Comparison of ENCODE assay signal across 13 mouse cellular contexts in the genomic region with DNA sequence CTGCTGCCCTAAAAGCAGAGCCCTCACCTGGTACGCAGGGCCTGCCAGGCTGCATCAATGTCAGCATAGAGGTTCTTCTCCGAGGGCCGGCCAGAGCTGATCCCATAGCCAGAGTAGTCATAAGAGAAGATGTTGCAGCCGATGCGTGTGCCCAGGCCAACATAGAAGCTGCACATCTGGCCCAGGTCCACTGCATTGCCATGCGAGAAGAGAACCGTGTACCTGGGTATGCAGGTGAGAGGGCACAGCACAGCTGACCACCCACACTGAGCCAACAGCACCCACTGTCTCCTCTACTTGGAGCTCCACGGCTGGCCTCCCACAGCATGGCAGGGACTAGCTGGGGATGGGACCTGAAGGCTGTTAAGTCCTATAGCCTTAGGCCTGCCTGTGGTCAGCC. TPM values are rescaled to one million over a fixed set of nuclear protein-coding genes. Genes with fewer than 3 reads are reported as not detected.
A peak's percentile ranks its signal among the peaks of the same experiment; 100 is the strongest.
DNase-seq lines count a peak whose midpoint lies in the region; ATAC-seq lines count a peak whose summit lies in the region.
"Had no signal": no experiment of that assay in that cellular context is flagged by ENCODE, and none has a peak within 500 bp of the region (broad histone marks: within the 10 kb centered on the region; RNA-seq: fewer than 3 reads in every experiment).

No protein-coding gene starts in this region.

- no peak overlapping the region for H3K27ac ChIP-seq in heart, embryonic 11.5 days (ENCODE audit: low read depth, low read length)
- no peak overlapping the region for H3K27ac ChIP-seq in liver, embryonic 11.5 days (ENCODE audit: low read depth, low read length)
- no peak overlapping the region for H3K27ac ChIP-seq in embryonic facial prominence, embryonic 14.5 days (replicated peaks; ENCODE audit: low read depth, low read length)
- no peak overlapping the region for H3K27ac ChIP-seq in limb, embryonic 13.5 days

- 0 out of 2 replicates have a peak overlapping the region, but pooled peaks have one; percentile 1 for H3K4me3 ChIP-seq in heart, embryonic 11.5 days (ENCODE audit: low read depth, low read length)
- H3K4me3 ChIP-seq in liver, embryonic 11.5 days (ENCODE audit: low read depth, low read length) = no peak overlapping the region
- no peak overlapping the region for H3K4me3 ChIP-seq in embryonic facial prominence, embryonic 14.5 days (ENCODE audit: low read depth, low read length)
- H3K4me3 ChIP-seq in limb, embryonic 13.5 days = no peak overlapping the region

- no peaks in the 10 kb centered on the region for H3K9me3 ChIP-seq in heart, embryonic 11.5 days (replicated peaks; ENCODE audit: control insufficient read depth, low read length)
- H3K9me3 ChIP-seq in liver, embryonic 11.5 days (ENCODE audit: control insufficient read depth, low read length) = no peaks in the 10 kb centered on the region
- H3K9me3 ChIP-seq in embryonic facial prominence, embryonic 14.5 days (ENCODE audit: control insufficient read depth, low read length) = no peaks in the 10 kb centered on the region
- H3K9me3 ChIP-seq in limb, embryonic 13.5 days = no peaks in the 10 kb centered on the region

- 95% methylated on average over 8 of the region's 8 CpGs for WGBS in heart, embryonic 11.5 days (ENCODE audit: insufficient replicate concordance)
- WGBS in liver, embryonic 11.5 days = 94% methylated on average over 8 of the region's 8 CpGs
- 92% methylated on average over 6 of the region's 8 CpGs for WGBS in embryonic facial prominence, embryonic 14.5 days
- 95% methylated on average over 8 of the region's 8 CpGs for WGBS in limb, embryonic 13.5 days

- H3K36me3 ChIP-seq in heart, embryonic 11.5 days (ENCODE audit: control insufficient read depth, insufficient read depth, low read length) = peaks cover 4% of the 10 kb centered on the region
- peaks cover 11% of the 10 kb centered on the region for H3K36me3 ChIP-seq in liver, embryonic 11.5 days (ENCODE audit: control insufficient read depth, insufficient read depth, low read length)
- peaks cover 38% of the 10 kb centered on the region for H3K36me3 ChIP-seq in embryonic facial prominence, embryonic 14.5 days (ENCODE audit: control insufficient read depth, insufficient read depth, low read length)
- H3K36me3 ChIP-seq in limb, embryonic 13.5 days = peaks cover 52% of the 10 kb centered on the region

- ATAC-seq in heart, embryonic 11.5 days (replicated peaks; ENCODE audit: insufficient number of reproducible peaks, low FRiP score, low TSS enrichment) = no peak
- ATAC-seq in liver, embryonic 11.5 days (replicated peaks; ENCODE audit: low FRiP score) = no peak
- no peak for ATAC-seq in embryonic facial prominence, embryonic 14.5 days (ENCODE audit: low read depth)
- no peak for ATAC-seq in limb, embryonic 13.5 days (ENCODE audit: low FRiP score, low read depth)
- no peak for ATAC-seq in cerebellum, adult (ENCODE audit: insufficient number of reproducible peaks, low FRiP score, low TSS enrichment)
- ATAC-seq: hindbrain, embryonic 16.5 days; Patski had no signal

- DNase-seq in heart, adult 18-20 months = no peak
- no peak for DNase-seq in liver, embryonic 11.5 days (ENCODE audit: low spot score)
- DNase-seq in liver = no peak
- DNase-seq in embryonic facial prominence, embryonic 14.5 days (ENCODE audit: low spot score) = no peak
- no peak for DNase-seq in right cerebral cortex, adult 18-20 months
- DNase-seq: lung, postnatal 10 days; right cerebral cortex, postnatal 4 days had no signal

- no peaks in the 10 kb centered on the region for H3K27me3 ChIP-seq in heart, embryonic 11.5 days (ENCODE audit: control insufficient read depth, insufficient read depth, low read length)
- no peaks in the 10 kb centered on the region for H3K27me3 ChIP-seq in liver, embryonic 11.5 days (replicated peaks; ENCODE audit: control insufficient read depth, insufficient read depth, low read length)
- no peaks in the 10 kb centered on the region for H3K27me3 ChIP-seq in embryonic facial prominence, embryonic 14.5 days (replicated peaks; ENCODE audit: control insufficient read depth, insufficient read depth, low read length)
- no peaks in the 10 kb centered on the region for H3K27me3 ChIP-seq in limb, embryonic 13.5 days
- H3K27me3 ChIP-seq: Patski had no signal

- peak overlapping the region; percentile 27 for H3K4me2 ChIP-seq in heart, embryonic 11.5 days
- peak overlapping the region; percentile 7; the same call in 1 of the 2 replicates for H3K4me2 ChIP-seq in liver, embryonic 11.5 days
- peak overlapping the region; percentile 13; the same call in 1 of the 2 replicates for H3K4me2 ChIP-seq in embryonic facial prominence, embryonic 14.5 days (ENCODE audit: low read depth, low read length)
- peak overlapping the region; percentile 0 for H3K4me2 ChIP-seq in limb, embryonic 13.5 days (replicated peaks)

- no peak overlapping the region for H3K9ac ChIP-seq in heart, embryonic 11.5 days (ENCODE audit: low read depth, low read length)
- H3K9ac ChIP-seq in liver, embryonic 11.5 days (ENCODE audit: low read depth, low read length) = 0 out of 2 replicates have a peak overlapping the region, but pooled peaks have one; percentile 25
- H3K9ac ChIP-seq in embryonic facial prominence, embryonic 14.5 days (ENCODE audit: low read depth, low read length) = no peak overlapping the region
- 0 out of 2 replicates have a peak overlapping the region, but pooled peaks have one; percentile 0 for H3K9ac ChIP-seq in limb, embryonic 13.5 days

- peaks cover 21% of the 10 kb centered on the region for H3K4me1 ChIP-seq in heart, embryonic 11.5 days (ENCODE audit: control insufficient read depth, insufficient read depth, low read length)
- peaks cover 22% of the 10 kb centered on the region for H3K4me1 ChIP-seq in liver, embryonic 11.5 days (replicated peaks; ENCODE audit: control insufficient read depth, insufficient read depth, low read length)
- peaks cover 11% of the 10 kb centered on the region for H3K4me1 ChIP-seq in embryonic facial prominence, embryonic 14.5 days (ENCODE audit: control insufficient read depth, insufficient read depth, low read length)
- peaks cover 28% of the 10 kb centered on the region for H3K4me1 ChIP-seq in limb, embryonic 13.5 days

RNA-seq across cellular contexts. Expression of gene Abhd17a, which starts 4.6 kb away (rescaled TPM):
- polyA plus RNA-seq in heart, embryonic 11.5 days (2014; fragmentation: Nextera tagmentation; extraction: Ambion mirVana) = 94.3 and 100 TPM in 2 replicates
- 10 to 100 TPM; 40.6 to 44.8 TPM for total RNA-seq in heart, adult 18-20 months (2021)
- polyA plus RNA-seq in liver, embryonic 11.5 days (2014; fragmentation: Nextera tagmentation; extraction: Ambion mirVana) = 89.7 and 96.5 TPM in 2 replicates
- polyA plus RNA-seq in embryonic facial prominence, embryonic 14.5 days (2014; fragmentation: Nextera tagmentation; extraction: Ambion mirVana) = 115 and 124 TPM in 2 replicates
- polyA plus RNA-seq in limb, embryonic 13.5 days (2015; fragmentation: Nextera tagmentation; extraction: Ambion mirVana) = 80.9 and 83.0 TPM in 2 replicates

RNA-seq across cellular contexts. Expression of gene Klf16, which starts 8.5 kb away (rescaled TPM):
- polyA plus RNA-seq in heart, embryonic 11.5 days (2014; fragmentation: Nextera tagmentation; extraction: Ambion mirVana) = 4.9 and 5.5 TPM in 2 replicates
- 1 to 10 TPM; 5.2 to 5.5 TPM for total RNA-seq in heart, adult 18-20 months (2021)
- polyA plus RNA-seq in liver, embryonic 11.5 days (2014; fragmentation: Nextera tagmentation; extraction: Ambion mirVana) = 10.0 and 11.4 TPM in 2 replicates
- 9.7 and 9.9 TPM in 2 replicates for polyA plus RNA-seq in embryonic facial prominence, embryonic 14.5 days (2014; fragmentation: Nextera tagmentation; extraction: Ambion mirVana)
- polyA plus RNA-seq in limb, embryonic 13.5 days (2015; fragmentation: Nextera tagmentation; extraction: Ambion mirVana) = 9.3 and 10.0 TPM in 2 replicates

RNA-seq across cellular contexts. Expression of gene Scamp4, which starts 17.1 kb away (rescaled TPM):
- polyA plus RNA-seq in heart, embryonic 11.5 days (2014; fragmentation: Nextera tagmentation; extraction: Ambion mirVana) = 76.9 and 78.1 TPM in 2 replicates
- 10 to 100 TPM; 20.1 to 22.2 TPM for total RNA-seq in heart, adult 18-20 months (2021)
- 93.9 and 94.3 TPM in 2 replicates for polyA plus RNA-seq in liver, embryonic 11.5 days (2014; fragmentation: Nextera tagmentation; extraction: Ambion mirVana)
- polyA plus RNA-seq in embryonic facial prominence, embryonic 14.5 days (2014; fragmentation: Nextera tagmentation; extraction: Ambion mirVana) = 84.6 and 96.3 TPM in 2 replicates
- 83.9 and 92.0 TPM in 2 replicates for polyA plus RNA-seq in limb, embryonic 13.5 days (2015; fragmentation: Nextera tagmentation; extraction: Ambion mirVana)

RNA-seq across cellular contexts. Expression of gene Adat3, which starts 17.1 kb away (rescaled TPM):
- 6.2 and 6.6 TPM in 2 replicates for polyA plus RNA-seq in heart, embryonic 11.5 days (2014; fragmentation: Nextera tagmentation; extraction: Ambion mirVana)
- 1 to 10 TPM; 1.1 to 1.5 TPM for total RNA-seq in heart, adult 18-20 months (2021)
- 9.7 TPM in 2 replicates for polyA plus RNA-seq in liver, embryonic 11.5 days (2014; fragmentation: Nextera tagmentation; extraction: Ambion mirVana)
- polyA plus RNA-seq in embryonic facial prominence, embryonic 14.5 days (2014; fragmentation: Nextera tagmentation; extraction: Ambion mirVana) = 6.1 and 6.2 TPM in 2 replicates
- 7.6 and 8.8 TPM in 2 replicates for polyA plus RNA-seq in limb, embryonic 13.5 days (2015; fragmentation: Nextera tagmentation; extraction: Ambion mirVana)
- total RNA-seq: neutrophil, adult 5-6 weeks had no signal

RNA-seq across cellular contexts. Expression of gene Gm49322, which starts 20.2 kb away (rescaled TPM):
- 0.83 and 0.84 TPM in 2 replicates for polyA plus RNA-seq in heart, embryonic 11.5 days (2014; fragmentation: Nextera tagmentation; extraction: Ambion mirVana)
- under 1 TPM; 0.15 to 0.46 TPM for total RNA-seq in heart, adult 18-20 months (2021)
- 3.6 TPM in 2 replicates for polyA plus RNA-seq in liver, embryonic 11.5 days (2014; fragmentation: Nextera tagmentation; extraction: Ambion mirVana)
- 1.9 and 2.5 TPM in 2 replicates for polyA plus RNA-seq in embryonic facial prominence, embryonic 14.5 days (2014; fragmentation: Nextera tagmentation; extraction: Ambion mirVana)
- 3.7 and 5.6 TPM in 2 replicates for polyA plus RNA-seq in limb, embryonic 13.5 days (2015; fragmentation: Nextera tagmentation; extraction: Ambion mirVana)

Comparison
In these comparisons a context has a peak if more than half of its experiments do, and no peak if none do; other contexts are left out.
1. H3K9ac ChIP-seq: peak in liver, embryonic 11.5 days (single experiment) and limb, embryonic 13.5 days (single experiment); none in heart, embryonic 11.5 days (single experiment) and embryonic facial prominence, embryonic 14.5 days (single experiment).
2. Peak in every context shown above with its lines, with median percentiles within 50 percentile points of each other: H3K4me2 ChIP-seq.